Mouse (Mus musculus) CH12.LX (cell line): ENCODE measurements at regions not wholly inside any gene's neighbourhood (a gene's known extent, or its start where the extent isn't known, plus 50 kb on each side); places are given as distances from the start of the nearest gene placed in this dataset.

Source experiments
- DNase-seq: peaks from one replicate; pipeline ENCODE4 v3.0.0-alpha.2; 2013; ENCODE audit errors: extremely low read depth
- H3K27ac ChIP-seq: 2 replicates; pipeline ENCODE4 v1.5.1; 2012; ENCODE audit warnings: low read depth, mild to moderate bottlenecking, control low read depth, moderate library complexity; ENCODE audit not compliant: insufficient read depth
- H3K27me3 ChIP-seq: replicated peaks from 2 replicates; pipeline ENCODE3; 2012; ENCODE audit warnings: inconsistent platforms
- H3K36me3 ChIP-seq, 2 experiments: replicated peaks in 1 of 2; 2 replicates each; pipeline versions ENCODE3 to v1.6.1; 2012; ENCODE audit warnings: inconsistent platforms in 1 of 2, low read length in 1 of 2, mild to moderate bottlenecking in 1 of 2, mixed read lengths in 1 of 2, moderate library complexity in 1 of 2; ENCODE audit not compliant: control insufficient read depth in 1 of 2, insufficient read depth in 1 of 2
- H3K4me1 ChIP-seq, 2 experiments: 2 replicates each; pipeline ENCODE4 v1.6.1; 2012; ENCODE audit warnings: inconsistent platforms in 1 of 2, moderate library complexity in 1 of 2; ENCODE audit not compliant: insufficient read depth in 2 of 2, control insufficient read depth in 1 of 2
- H3K4me2 ChIP-seq: 2 replicates; pipeline ENCODE4 v1.6.1; 2012; ENCODE audit warnings: low read depth, mild to moderate bottlenecking, control low read depth; ENCODE audit not compliant: poor library complexity, insufficient read depth, severe bottlenecking
- H3K4me3 ChIP-seq, 3 experiments: fragments of 150-350 bp in 1 of 3; sonication (generic) in 1 of 3; replicated peaks in 1 of 3; 2 replicates each; pipeline versions ENCODE3 to v1.5.1; 2011 to 2012; ENCODE audit warnings: low read depth in 2 of 3, low read length in 2 of 3, mild to moderate bottlenecking in 2 of 3, moderate library complexity in 2 of 3, control low read depth in 1 of 3, improper control_type of control experiment in 1 of 3, inconsistent platforms in 1 of 3, mixed read lengths in 1 of 3; ENCODE audit not compliant: poor library complexity in 1 of 3
- H3K79me2 ChIP-seq: replicated peaks from 2 replicates; pipeline ENCODE4 v1.6.1; 2012; ENCODE audit warnings: mild to moderate bottlenecking, moderate library complexity; ENCODE audit not compliant: control insufficient read depth, poor library complexity, insufficient read depth, severe bottlenecking; ENCODE audit errors: extremely low read depth
- H3K9ac ChIP-seq: 2 replicates; pipeline ENCODE4 v1.6.1; 2012; ENCODE audit warnings: low read depth, mild to moderate bottlenecking, control low read depth, moderate library complexity; ENCODE audit not compliant: insufficient read depth
- H3K9me3 ChIP-seq: replicated peaks from 2 replicates; pipeline ENCODE3; 2012; ENCODE audit warnings: low read length, inconsistent platforms, mixed read lengths
- CTCF ChIP-seq, 2 experiments: IDR thresholded peaks in 1 of 2; conservative IDR thresholded peaks in 1 of 2; 2 replicates each; pipeline ENCODE4 v1.5.1; 2011 to 2012; ENCODE audit warnings: low read depth in 2 of 2, low read length in 2 of 2, improper control_type of control experiment in 1 of 2, inconsistent platforms in 1 of 2, mild to moderate bottlenecking in 1 of 2, moderate library complexity in 1 of 2
- IRF4 ChIP-seq: IDR thresholded peaks from 2 replicates; pipeline ENCODE4 v1.6.1; 2014; ENCODE audit warnings: low read depth, mild to moderate bottlenecking, inconsistent platforms, low read length, improper control_type of control experiment
- JUN ChIP-seq: IDR thresholded peaks from 2 replicates; pipeline ENCODE4 v1.6.1; 2011; ENCODE audit warnings: low read depth, mild to moderate bottlenecking, low read length, improper control_type of control experiment, moderate library complexity; ENCODE audit not compliant: insufficient read depth
- JUND ChIP-seq: conservative IDR thresholded peaks from 2 replicates; pipeline ENCODE4 v1.6.1; 2011; ENCODE audit warnings: low read depth, low read length, improper control_type of control experiment
- KAT2A ChIP-seq: IDR thresholded peaks from 2 replicates; pipeline ENCODE4 v1.6.1; 2012; ENCODE audit warnings: low read length, improper control_type of control experiment, inconsistent platforms; ENCODE audit not compliant: insufficient replicate concordance
- MAZ ChIP-seq: IDR thresholded peaks from 2 replicates; pipeline ENCODE4 v1.6.1; 2012; ENCODE audit warnings: low read depth, mild to moderate bottlenecking, inconsistent platforms, low read length, improper control_type of control experiment, moderate library complexity
- MEF2A ChIP-seq: IDR thresholded peaks from 2 replicates; pipeline ENCODE4 v1.6.1; 2014; ENCODE audit warnings: low read depth, mild to moderate bottlenecking, inconsistent platforms, low read length, improper control_type of control experiment, borderline replicate concordance
- MYC ChIP-seq: IDR thresholded peaks from 2 replicates; pipeline ENCODE4 v1.6.1; 2011; ENCODE audit warnings: low read depth, mild to moderate bottlenecking, improper control_type of control experiment, low read length
- NELFE ChIP-seq: IDR thresholded peaks from 2 replicates; pipeline ENCODE4 v1.6.1; 2011; ENCODE audit warnings: low read depth, low read length, improper control_type of control experiment
- POLR2A ChIP-seq: IDR thresholded peaks from 2 replicates; pipeline ENCODE4 v1.6.1; 2011; ENCODE audit warnings: low read depth, mild to moderate bottlenecking, improper control_type of control experiment, low read length
- RAD21 ChIP-seq: IDR thresholded peaks from 2 replicates; pipeline ENCODE4 v1.6.1; 2011; ENCODE audit warnings: low read depth, mild to moderate bottlenecking, low read length, improper control_type of control experiment, moderate library complexity
- SIN3A ChIP-seq: IDR thresholded peaks from 2 replicates; pipeline ENCODE4 v1.6.1; 2012; ENCODE audit warnings: low read length, improper control_type of control experiment, inconsistent platforms
- SMC3 ChIP-seq: IDR thresholded peaks from 2 replicates; pipeline ENCODE4 v1.6.1; 2011; ENCODE audit warnings: low read depth, low read length, improper control_type of control experiment
- TBP ChIP-seq: conservative IDR thresholded peaks from 2 replicates; pipeline ENCODE4 v1.6.1; 2011; ENCODE audit warnings: low read depth, low read length, improper control_type of control experiment
- UBTF ChIP-seq: IDR thresholded peaks from 2 replicates; pipeline ENCODE4 v1.6.1; 2012; ENCODE audit warnings: low read depth, mild to moderate bottlenecking, inconsistent platforms, low read length, improper control_type of control experiment, moderate library complexity
- USF2 ChIP-seq: conservative IDR thresholded peaks from 2 replicates; pipeline ENCODE4 v1.6.1; 2011; ENCODE audit warnings: low read depth, low read length, improper control_type of control experiment
- ZKSCAN1 ChIP-seq: IDR thresholded peaks from 2 replicates; pipeline ENCODE4 v1.6.1; 2012; ENCODE audit warnings: low read depth, inconsistent platforms, low read length, improper control_type of control experiment, borderline replicate concordance
- ZNF384 ChIP-seq: IDR thresholded peaks from 2 replicates; pipeline ENCODE4 v1.6.1; 2012; ENCODE audit warnings: low read depth, low read length, improper control_type of control experiment, inconsistent platforms
- dilution Hi-C: fragments of 300-500 bp; cut with MboI; formaldehyde crosslinking; loops from 2 replicates; pipeline ENCODE4 v1.14.3; 2020; ENCODE audit warnings: low sequenced_read_pairs; ENCODE audit not compliant: extremely low pct_unique_long_range_greater_than_20kb, extremely low pct_ligation_motif_present
- in situ Hi-C: fragments of 300-500 bp; cut with MboI; formaldehyde crosslinking; loops from 3 replicates; pipeline ENCODE4 v1.14.3; 2019; ENCODE audit warnings: low sequenced_read_pairs, low pct_ligation_motif_present, low pct_unique_long_range_greater_than_20kb, mixed read lengths

GRCm38 (mm10) chr1:43363178-43363577, 81.2 kb upstream of the Nck2 start:
- no peak overlapping the region for H3K4me3 ChIP-seq
- in situ Hi-C loops (no loop called here), dilution Hi-C loops (no loop called here)
- DNase-seq = no peak
- H3K36me3 ChIP-seq = no peaks in the 10 kb centered on the region
- TF ChIP-seq CTCF (conservative IDR thresholded peaks at IDR 0.05 in 1 of 2, IDR thresholded peaks at IDR 0.05 in 1 of 2; ENCODE audit: low read depth in 2 of 2, low read length in 2 of 2) (no peak), POLR2A (no peak), NELFE (no peak), SMC3 (no peak), JUN (no peak), UBTF (no peak), RAD21 (no peak), ZNF384 (no peak), KAT2A (no peak), JUND (no peak), ZKSCAN1 (no peak), IRF4 (no peak), TBP (no peak), SIN3A (no peak), MEF2A (no peak), USF2 (no peak)
- H3K4me2 ChIP-seq = no peak overlapping the region
- peaks cover 25 to 36% of the 10 kb centered on the region in 2 experiments for H3K4me1 ChIP-seq
- no peaks in the 10 kb centered on the region for H3K79me2 ChIP-seq
- H3K9me3 ChIP-seq = no peaks in the 10 kb centered on the region
- no peak overlapping the region for H3K9ac ChIP-seq
- H3K27ac ChIP-seq = no peak overlapping the region
- H3K27me3 ChIP-seq = no peaks in the 10 kb centered on the region

- Histone ChIP-seq H3K4me2 (no peak overlapping the region), H3K27ac (no peak overlapping the region), H3K36me3 (no peaks in the 10 kb centered on the region), H3K9ac (no peak overlapping the region), H3K4me3 (no peak overlapping the region), H3K9me3 (no peaks in the 10 kb centered on the region), H3K79me2 (no peaks in the 10 kb centered on the region), H3K27me3 (no peaks in the 10 kb centered on the region), H3K4me1 (peaks cover 4 to 6% of the 10 kb centered on the region in 2 experiments; a peak in 3 of 4 replicates)
- no peak for DNase-seq
- dilution Hi-C loops (no loop called here), in situ Hi-C loops (no loop called here)
- TF ChIP-seq MAZ (no peak), MEF2A (no peak), ZNF384 (no peak), MYC (no peak), SMC3 (no peak)
Measured at GRCm38 (mm10) chr1:43366433-43366832, 77.9 kb upstream of the Nck2 start.
